Mouse (Mus musculus) frontal cortex, postnatal 25 days (tissue): ENCODE measurements at regions not wholly inside any gene's neighbourhood (a gene's known extent, or its start where the extent isn't known, plus 50 kb on each side); places are given as distances from the start of the nearest gene placed in this dataset.

Source experiments
- DNase-seq, 2 experiments: peaks; one replicate each; pipeline ENCODE4 v3.0.0; 2022; ENCODE audit warnings: low spot score in 2 of 2

DNA sequence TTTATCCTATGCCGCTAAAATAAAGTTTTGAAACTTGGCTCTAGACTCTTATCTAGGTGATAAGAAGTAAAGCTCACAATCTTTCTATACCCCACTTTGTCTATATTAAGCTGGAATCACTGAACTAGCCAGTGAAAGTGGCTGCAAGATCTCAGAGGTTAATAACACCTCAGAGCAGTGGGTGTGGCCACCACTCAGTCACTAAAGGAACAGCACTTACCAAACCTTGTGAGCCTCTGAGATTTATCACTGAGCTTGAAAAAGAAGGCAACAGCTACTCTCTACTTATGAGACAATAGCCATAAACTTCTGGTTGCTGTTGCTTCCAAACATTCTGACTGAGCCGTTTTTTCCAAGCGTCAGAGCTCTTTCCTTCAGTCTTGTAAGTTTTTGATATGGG is 484.6 kb upstream of the Cdh11 start:
- DNase-seq = no peak

DNA sequence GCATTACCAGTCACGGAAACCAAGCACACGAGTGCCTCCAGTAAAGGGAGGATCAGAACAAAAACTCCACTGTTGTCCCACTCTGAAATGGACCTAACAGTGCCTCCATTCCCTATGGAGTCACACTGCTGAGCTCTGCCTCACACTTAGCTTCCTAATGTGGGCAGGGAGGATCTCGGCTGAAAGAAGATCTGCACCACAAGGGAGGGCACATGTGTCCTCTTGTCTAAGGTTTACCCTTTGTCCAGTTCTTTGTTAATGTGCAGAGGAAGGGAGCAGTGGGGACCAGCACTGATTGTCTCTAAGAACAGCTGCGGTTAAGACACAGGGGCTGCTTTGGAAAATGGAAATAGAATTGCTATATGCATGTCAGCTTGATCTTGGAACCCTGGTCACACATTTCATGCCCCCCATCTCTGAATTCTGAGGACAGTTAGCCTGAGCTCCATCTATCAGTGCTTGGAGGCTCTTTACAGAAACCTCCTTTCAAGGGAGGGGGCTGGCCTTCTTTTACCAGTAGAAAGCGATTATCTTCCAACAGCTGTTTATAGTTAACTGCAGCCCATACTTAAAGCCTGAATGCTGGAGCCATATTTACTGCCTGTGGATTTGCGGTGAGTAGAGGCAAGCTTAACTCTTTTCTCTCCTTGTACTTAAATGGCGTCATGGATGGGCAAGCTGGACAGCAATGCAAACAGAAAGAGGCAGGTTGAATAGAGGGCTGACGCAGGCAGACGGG is 485.5 kb upstream of the Cdh11 start:
- DNase-seq = no peak

DNA sequence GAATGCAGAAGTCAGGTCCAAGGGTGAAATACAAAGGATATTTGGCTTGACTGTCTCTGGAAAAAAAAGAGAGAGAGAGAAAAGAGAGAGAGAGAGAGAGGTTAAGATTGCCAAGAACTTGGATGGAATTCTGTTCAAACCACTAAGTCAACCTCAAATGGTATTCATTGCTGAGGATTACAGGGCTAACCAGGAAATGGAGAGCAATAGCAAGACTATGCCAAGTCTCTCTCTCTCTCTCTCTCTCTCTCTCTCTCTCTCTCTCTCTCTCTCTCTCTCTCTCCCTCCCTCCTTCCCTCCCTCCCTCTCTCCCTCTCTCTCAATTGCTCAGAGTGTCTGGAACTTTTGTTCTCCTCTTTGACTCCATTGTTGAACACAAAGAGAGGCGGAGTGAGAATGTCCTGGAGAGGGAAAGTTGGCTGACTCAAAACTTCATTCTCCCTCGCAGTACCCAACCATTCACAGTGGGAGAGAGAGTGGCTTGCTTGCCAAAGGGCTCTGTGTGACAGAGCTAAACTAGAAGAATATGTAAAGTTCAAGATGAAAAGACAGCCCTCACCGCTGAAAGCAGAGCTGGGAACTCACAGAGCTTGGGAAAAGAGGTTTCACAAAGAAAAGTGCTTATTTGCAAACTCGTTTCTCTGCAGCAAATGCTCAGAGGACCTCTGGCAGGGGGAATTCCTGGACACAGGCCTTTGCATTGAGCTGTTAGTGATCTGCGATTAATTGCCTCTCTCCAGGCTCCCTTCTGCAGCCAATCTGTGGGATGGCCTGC is 487.1 kb upstream of the Cdh11 start:
- peak in 1 of 2 experiments; percentile 10 for DNase-seq

DNA sequence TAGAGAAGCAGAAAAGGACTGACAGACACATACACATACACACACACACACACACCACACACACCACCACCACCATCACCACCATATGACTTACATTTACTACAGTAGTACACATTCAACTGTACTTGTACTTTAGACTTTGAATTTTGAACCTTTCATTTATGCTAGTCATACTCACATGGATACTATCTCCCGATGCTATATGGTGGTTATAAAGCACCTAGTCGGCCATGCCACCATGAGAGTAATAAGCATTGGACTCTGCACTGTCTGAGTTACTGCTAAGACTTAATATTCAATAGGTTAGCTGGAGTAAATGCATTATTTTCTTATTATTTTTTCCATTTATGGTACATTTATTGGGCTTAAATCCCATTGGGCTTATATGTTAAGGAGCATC is 488.0 kb upstream of the Cdh11 start:
- DNase-seq = no peak

DNA sequence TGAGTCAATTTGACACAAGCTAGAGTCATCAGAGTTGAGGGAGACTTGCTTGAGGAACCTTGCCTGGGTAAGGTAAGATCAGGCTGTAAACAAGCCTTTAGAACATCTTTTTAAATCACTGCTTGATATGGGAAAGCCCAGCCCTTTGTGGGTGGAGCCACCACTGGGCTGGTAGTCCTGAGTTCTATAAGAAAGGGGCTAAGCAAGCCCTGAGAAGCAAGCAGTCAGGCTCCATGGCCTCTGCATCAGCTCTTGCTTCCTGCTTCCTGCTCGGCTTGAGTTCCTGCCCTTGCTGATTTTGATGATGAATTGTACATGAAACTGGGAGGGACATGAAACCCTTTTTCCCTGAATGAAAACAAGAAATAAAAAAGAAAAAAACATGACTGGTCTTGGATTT is 496.4 kb upstream of the Cdh11 start:
- no peak for DNase-seq

DNA sequence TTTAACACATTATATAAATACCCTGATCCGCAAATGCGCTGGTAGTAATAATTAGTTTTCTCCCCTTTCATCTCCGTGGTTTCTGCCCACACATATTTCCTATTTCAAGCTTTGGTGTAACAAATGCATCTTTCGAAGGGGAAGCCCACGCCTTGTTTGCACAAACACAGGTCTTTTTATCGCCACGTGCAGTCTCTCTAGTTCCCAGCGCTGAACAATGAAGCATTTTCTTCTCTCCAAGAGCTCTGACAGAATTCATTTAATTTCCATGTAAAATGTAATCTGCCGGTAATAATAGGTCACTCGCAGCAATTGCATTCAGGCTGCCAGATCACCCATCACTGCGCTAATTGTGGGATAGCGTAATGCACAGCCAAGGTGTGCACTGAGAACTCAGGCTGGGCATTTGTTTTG is 503.1 kb upstream of the Cdh11 start:
- no peak for DNase-seq

DNA sequence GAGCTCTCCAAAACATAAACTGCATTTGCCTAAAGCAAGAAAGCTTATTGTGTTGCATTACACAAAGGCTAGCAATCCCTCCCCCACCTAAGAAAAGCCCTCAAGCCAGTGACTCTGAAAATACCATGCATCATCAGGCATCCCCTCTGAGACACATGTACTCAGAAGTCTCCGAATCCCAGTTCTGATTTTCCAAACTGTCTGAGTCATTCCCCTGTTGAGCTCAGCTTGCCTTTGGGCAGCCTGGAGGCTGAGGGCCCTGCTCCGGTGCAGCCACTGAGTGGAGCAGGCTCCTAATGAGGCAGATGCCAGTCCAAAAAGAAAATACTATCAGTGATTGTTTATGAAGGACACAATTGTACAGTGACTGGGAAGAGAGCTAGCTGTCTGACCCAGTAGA is 507.5 kb upstream of the Cdh11 start:
- DNase-seq = no peak

DNA sequence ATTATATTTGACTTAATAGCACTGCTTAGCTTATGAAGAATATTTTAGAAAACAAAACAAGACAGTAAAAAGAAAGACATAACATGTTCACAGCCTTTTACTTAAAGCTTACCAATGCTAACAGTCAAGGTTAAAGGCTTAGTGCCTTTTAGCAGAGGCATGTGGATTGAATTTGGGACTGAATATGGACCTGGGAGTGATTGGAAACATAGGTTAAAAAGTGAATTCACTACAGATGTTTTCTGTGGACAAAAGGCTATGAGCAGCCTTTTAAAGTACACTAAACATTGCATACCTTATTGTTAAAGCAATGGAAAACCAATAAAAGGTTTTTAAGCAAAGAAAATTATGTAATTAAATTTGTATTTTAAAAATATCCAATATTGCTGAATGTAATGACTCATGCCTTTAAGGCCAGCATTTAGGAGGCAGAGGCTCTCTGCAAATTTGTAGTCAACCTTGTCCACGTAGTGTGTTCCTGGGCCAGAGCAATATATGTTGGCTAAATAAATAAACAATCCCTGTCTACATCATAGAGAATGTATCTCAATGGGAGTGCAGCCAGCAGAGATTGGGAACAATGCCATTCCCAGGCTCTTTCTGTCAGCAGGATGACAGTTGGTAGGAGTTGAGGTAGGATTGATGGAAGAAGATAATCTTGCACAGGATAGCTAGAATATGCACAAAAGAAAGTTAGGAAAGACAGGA is 521.2 kb upstream of the Cdh11 start:
- DNase-seq = no peak

DNA sequence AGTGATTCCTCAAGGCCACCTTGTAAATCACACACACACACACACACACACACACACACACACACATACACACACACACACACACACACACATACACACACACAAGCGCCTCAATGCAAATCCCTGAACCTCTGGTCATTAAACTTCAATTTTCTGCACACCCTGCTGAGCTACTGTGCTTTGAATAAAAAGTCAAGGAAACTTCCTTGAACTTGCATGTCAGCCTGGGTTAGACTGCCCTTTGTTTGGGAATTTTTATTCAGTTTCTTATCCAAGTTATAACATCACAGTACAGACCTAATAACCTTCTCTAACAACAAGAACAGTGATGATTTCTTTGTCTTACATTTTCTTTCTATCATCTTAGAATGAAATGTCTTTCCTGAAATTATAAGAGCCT is 528.1 kb upstream of the Cdh11 start:
- DNase-seq = no peak

DNA sequence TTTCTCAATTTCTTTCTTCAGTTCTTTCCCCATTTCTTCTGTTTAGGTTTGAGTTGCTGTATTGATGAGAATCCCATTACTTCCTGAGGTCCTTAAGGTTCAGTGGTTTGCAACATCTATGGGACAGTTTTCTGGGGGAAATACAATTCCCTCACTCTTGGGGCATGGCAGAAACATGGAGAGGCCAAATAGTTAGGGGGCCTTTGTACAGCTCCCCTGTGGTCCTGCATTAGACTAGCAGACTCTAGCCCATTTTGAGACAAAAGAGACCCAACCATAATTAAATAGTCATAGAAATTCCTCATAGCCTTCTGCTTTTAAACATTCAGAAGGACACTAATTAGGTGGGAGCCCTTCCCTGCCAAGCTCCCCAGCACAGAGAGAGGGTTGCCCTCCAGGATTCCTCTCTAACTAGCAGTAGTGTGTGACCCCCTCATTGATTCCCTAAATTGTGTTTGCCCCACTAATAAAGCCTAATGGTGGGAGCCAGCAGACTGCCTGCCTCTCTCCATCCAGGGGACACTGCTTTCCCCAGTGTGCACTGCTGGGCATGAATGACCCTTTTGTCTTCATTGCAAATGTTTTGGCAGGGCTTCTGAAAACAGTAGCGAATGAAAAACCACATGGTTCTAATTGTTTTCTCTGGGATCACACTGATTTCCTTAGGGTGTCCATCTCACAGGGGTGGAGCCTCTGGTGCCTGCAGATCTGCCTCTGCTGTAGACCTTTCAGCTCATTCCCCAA is 529.0 kb upstream of the Cdh11 start:
- no peak for DNase-seq

DNA sequence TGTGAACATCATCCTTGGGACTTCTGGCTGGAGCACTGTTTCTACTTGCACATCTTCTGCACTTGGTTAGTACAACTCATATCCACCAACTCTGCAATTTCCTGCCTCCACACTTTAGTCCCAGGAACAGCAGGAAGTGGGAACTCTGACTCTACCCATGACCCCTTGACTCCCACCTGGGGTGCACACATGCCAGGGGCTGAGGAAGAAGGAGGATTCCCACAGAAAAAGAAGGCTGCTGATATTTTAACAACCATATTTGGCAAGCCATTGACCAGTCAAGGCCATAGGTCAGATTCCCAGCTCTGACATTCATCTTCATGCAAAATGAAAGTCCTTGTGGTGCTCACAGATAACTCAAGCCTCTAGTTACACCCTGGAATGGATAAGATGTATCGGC is 530.3 kb upstream of the Cdh11 start:
- DNase-seq = no peak

DNA sequence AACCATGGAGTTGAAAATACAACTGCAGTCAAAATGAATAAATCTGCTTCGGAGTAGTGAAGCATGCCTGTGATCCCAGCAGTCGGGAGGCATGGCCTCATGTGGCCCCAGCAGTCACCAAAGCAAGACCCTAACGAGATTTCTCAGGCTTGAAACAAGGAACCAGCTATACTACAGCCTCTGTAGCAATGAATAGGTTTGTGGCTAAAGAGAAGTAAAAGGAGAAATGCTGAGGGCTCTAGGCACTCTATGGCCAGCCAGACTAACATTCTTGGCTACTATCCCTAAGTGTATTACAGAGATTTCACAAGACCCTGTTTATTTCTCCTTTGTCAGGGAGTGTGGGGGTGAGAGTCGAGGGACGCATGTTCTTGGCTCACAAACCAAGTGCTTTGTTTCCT is 531.2 kb upstream of the Cdh11 start:
- no peak for DNase-seq

DNA sequence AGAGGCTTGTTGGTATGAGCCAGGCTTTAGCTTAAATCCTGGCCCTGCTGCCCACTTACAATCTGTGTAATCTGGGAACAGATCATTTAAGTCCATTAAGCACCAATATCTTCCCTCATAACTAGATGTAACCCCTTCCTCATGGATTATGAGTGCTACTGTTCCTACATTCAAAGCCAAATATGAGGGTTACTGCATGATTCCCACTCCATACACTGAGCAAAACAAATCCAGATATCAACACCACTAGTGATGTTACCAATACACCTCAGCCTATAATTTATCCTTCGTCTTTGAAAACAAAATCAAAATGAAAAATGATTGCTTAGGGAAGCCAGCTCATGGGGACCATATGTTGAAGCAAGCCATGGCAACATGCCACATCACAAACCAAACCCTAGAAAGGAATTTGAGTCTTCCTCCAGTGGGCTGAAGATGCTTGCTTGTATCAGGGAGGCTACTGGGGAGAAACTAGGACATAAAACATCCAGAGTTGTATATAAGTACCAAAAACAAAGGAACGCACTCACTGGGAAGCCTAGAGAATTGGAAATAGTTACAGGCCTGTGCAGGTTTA is 531.8 kb upstream of the Cdh11 start:
- DNase-seq = no peak

DNA sequence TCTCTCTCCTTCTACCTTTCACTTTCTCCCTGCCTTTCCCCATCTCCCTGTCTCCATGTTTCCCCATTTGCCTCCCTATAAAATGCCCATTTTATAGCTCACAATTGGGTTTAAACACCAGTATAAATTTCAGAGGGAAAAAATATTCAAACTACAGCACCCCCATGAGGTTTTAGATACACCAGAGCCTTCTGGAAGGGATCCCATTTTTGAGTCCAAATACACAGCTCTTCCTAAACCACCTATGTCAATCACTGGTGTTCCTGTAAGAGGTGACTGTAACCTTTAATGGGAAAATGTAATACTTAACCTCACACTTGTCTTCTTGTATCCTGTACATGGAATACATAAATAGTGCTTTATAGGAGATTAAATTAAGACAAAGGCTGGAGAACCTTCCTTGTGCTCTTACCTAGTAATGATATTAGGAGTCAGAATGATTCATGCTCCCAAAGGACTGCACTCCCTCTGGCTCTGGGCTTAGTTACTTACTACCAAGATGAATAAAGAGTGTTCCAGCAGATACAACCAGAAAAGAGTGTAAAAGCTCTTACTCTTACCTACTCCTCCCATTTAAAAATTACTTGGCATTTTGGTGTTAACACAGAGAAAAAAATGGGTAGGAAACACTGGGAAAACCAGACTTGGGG is 538.7 kb upstream of the Cdh11 start:
- no peak for DNase-seq

DNA sequence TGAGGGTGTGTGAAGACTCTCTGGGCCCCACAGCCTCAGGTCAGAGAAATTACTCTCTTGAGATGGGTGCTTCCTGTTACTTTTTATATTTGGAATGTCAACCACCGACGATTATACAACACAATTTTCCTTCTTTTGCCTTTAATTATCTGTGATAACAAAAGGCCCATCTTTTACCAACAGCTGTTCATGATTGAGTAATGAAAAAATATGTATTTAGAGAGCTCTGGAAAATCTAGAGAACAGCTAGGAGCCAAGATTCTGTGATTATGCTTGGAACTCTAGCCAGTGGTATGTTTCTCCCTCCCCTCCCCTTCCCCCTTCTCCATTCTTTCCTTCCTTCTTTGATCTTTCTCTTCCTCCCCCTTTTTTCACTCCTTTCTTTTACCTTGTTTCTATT is 546.0 kb upstream of the Cdh11 start:
- DNase-seq = no peak

DNA sequence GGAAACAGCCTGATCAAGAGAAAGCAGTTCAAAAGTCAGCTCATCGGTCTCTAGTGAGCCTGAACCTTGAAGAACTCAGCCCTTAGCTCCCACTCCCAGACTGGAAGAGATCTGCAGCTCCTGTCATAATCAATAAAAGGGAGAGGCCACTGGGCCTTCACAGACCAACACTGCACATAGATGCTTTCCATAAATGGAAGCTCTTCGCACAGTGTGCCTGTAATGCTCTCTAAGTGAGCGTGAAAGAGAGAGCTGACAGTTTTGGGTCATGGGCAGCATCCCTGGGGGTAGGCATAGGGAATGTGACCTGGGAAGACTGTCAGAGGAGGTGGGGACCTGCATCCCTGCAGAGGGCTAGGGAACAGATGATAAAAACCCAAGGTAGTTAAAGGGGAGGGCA is 551.9 kb upstream of the Cdh11 start:
- no peak for DNase-seq

DNA sequence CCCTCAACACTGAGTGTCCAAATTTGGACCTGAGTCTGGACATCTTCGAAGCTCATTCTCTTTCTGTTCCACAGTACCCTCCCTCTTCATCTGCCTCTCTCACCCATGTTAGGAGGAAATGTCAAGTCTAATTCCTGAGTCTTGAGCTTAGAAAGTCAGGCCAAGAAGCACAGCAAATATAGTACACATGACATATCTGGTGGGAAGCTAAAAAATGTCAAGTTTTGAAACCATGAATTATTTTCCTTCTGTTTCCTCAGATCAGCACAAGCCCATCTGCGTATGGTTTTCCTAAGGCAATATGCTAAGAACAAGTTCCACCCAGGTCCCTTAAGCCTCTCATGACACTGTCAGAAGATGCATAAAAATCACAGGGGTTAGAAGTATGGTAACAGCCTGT is 553.6 kb upstream of the Cdh11 start:
- no peak for DNase-seq

DNA sequence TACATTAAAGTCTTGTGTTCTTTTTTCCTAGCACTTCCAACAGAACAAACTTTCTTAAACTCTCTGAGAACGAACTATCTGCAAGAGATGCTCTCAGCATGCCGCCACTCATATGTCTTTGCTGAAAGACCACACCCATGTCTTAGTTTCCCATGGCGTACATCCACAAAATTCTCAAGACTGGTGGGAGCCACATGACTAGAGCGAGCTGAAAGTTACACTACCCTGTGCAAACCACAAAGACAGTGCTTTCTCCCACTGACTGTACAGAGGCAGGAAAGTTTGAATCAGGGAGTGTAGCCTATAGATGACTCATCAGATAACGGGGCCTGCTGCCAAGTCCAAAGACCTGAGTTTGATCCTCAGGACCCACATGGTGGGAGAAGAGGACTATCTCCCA is 554.5 kb upstream of the Cdh11 start:
- DNase-seq = no peak

DNA sequence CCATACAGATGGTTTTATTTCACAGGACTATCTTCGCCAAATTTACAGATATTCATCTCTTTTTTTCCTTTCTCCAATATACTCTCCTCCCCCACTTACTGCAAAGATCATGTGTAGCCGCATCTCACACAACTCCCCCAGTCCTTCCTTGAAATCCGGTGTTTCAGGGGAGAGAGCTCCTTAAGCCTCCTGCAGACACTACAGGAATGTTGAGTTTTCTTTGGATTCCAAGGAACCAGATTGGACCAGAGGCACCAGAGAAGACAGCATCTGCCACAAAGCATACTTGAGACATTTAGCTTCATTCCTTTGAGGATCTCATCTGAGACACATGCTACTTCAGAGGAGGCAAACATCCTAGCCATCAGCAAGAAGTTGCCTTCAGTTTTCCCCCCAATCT is 558.4 kb upstream of the Cdh11 start:
- DNase-seq = no peak

DNA sequence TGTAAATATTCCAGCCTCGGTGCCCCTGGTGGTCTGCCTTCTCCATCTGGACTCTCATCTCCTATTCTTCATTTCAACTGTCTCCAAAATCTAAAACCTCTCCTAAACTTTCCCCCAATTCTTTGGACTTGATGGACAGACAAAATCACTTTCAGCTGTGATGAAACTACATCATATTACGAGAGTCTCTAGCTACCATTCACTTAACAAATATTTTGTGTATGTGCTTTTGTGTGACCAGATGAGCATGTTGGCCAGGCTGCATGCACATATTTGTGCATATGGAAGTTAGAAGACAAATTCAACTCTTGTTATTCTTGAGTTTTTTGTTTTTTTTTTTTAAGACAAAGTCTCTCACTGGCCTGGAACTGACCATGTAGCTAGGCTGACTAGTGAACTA is 559.4 kb upstream of the Cdh11 start:
- no peak for DNase-seq

DNA sequence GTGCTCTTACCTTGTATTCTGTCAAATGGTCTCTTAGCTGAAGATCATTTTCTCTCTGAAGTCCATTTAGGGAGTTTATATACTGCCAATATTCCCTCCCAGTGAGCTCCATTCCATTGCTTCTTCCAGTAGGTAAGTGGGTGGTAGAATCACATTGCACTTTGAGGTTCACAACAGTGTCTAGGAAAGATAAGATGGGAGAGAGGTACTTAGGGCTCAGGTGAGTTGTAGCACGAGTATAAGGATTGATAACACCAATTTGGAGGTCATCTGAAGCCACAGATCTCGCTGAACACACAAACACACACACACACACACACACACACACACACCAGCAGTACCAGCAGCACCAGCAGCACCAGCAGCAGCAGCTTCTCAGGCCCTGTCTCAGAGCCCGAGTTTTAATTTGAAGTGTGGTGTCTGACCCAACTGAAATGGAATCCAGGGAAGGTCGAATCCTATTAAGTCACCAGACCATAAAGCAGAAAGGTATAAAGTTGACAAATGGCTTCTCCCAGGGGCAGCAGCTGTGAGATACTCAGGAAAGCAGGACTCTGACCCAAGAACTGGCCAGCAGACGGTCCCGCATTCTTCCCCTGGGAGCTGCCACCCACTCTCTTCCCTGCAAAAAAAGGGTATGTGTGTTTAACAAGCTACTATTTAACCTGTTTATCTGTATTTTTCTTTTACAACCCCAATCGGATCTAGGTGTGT is 561.9 kb upstream of the Cdh11 start:
- no peak for DNase-seq
